Mouse (Mus musculus) stomach, embryonic 14.5 days (tissue): ENCODE measurements around the gene Six5. TPM values are rescaled to one million over a fixed set of nuclear protein-coding genes. Genes with fewer than 3 reads are reported as not detected.
A peak's percentile ranks its signal among the peaks of the same experiment; 100 is the strongest.

Experiments used
- ATAC-seq: fragments of 200-750 bp; cut with Nextera tagmentation; 2 replicates; pipeline ENCODE4 v1.8.0; 2017; ENCODE audit warnings: low read depth, moderate TSS enrichment; ENCODE audit not compliant: insufficient number of reproducible peaks, insufficient read depth, low FRiP score
- H3K27ac ChIP-seq: fragments of 300-500 bp; sonication (generic); 2 replicates; pipeline ENCODE4 v1.5.1; 2014; ENCODE audit warnings: mild to moderate bottlenecking, low read length, moderate library complexity, mixed read lengths
- H3K27me3 ChIP-seq: fragments of 300-500 bp; sonication (generic); 2 replicates; pipeline ENCODE4 v1.6.1; 2014; ENCODE audit warnings: low read length, control low read depth, mixed read lengths; ENCODE audit not compliant: control insufficient read depth, insufficient read depth
- H3K36me3 ChIP-seq: fragments of 300-500 bp; sonication (generic); 2 replicates; pipeline ENCODE4 v1.6.1; 2014; ENCODE audit warnings: mild to moderate bottlenecking, control low read depth, low read length, moderate library complexity, mixed read lengths; ENCODE audit not compliant: control insufficient read depth, insufficient read depth
- H3K4me1 ChIP-seq: fragments of 300-500 bp; sonication (generic); 2 replicates; pipeline ENCODE4 v1.6.1; 2014; ENCODE audit warnings: low read length, control low read depth, mixed read lengths; ENCODE audit not compliant: control insufficient read depth, insufficient read depth
- H3K4me2 ChIP-seq: fragments of 300-500 bp; sonication (generic); replicated peaks from 2 replicates; pipeline ENCODE4 v1.6.1; 2014; ENCODE audit warnings: low read depth, low read length, control low read depth
- H3K4me3 ChIP-seq: fragments of 300-500 bp; sonication (generic); 2 replicates; pipeline ENCODE4 v1.5.1; 2014; ENCODE audit warnings: low read depth, low read length, control low read depth
- H3K9ac ChIP-seq: fragments of 300-500 bp; sonication (generic); replicated peaks from 2 replicates; pipeline ENCODE4 v1.6.1; 2014; ENCODE audit warnings: low read depth, mild to moderate bottlenecking, control low read depth, low read length, moderate library complexity, mixed read lengths
- H3K9me3 ChIP-seq: fragments of 300-500 bp; sonication (generic); 2 replicates; pipeline ENCODE4 v1.6.1; 2016; ENCODE audit warnings: low read depth, low read length, control low read depth; ENCODE audit not compliant: control insufficient read depth
- WGBS: fragments of 180-500 bp; shearing (Covaris S2); extraction: QIAGEN DNeasy Blood & Tissue Kit; methylation state at CpG from one replicate; pipeline ENCODE4 v1.1.7; 2014; 5-methylcytosine and 5-hydroxymethylcytosine counted together
- polyA plus RNA-seq: library from polyadenylated mRNA; unstranded; fragments of >200 nt; fragmentation: Nextera tagmentation; extraction: Ambion mirVana; gene quantifications from 2 replicates; pipeline ENCODE4 v1.2.1, GENCODE M21; 2014

The Six5 gene
- polyA plus RNA-seq, 1 experiment from 2014 or later, result 17.4 TPM

GRCm38 (mm10) chr7:19127744-19128143 is 33.4 kb downstream of the Six5 start:
- Histone ChIP-seq H3K9me3 (no peaks in the 10 kb centered on the region), H3K27ac (no peak overlapping the region), H3K27me3 (no peaks in the 10 kb centered on the region), H3K4me2 (no peak overlapping the region), H3K36me3 (no peaks in the 10 kb centered on the region; the same call in 1 of the 2 replicates), H3K4me3 (no peak overlapping the region), H3K9ac (no peak overlapping the region), H3K4me1 (no peaks in the 10 kb centered on the region)
- ATAC-seq, result no peak
- WGBS, result 81% methylated on average over 5 of the region's 5 CpGs

DNA sequence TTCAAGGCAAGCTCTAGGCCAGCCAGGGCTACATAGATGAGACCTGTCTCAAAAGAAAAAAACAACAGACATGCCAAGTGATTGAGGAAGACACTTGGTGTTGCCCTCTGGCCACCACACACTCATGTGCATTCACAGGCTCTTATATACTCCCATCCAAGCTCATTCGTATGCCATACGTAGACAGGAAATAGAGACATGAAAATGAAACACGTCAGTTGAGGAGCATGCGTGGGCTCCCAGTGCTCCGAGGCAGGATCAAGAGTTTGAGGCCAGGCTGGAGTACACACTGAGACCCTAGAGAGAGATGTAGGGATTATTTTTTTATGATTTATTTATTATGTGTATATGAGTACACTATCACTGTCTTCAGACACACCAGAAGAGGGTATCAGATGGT is 35.0 kb downstream of the Six5 start:
- no peak overlapping the region for H3K9ac ChIP-seq
- H3K27ac ChIP-seq, result no peak overlapping the region
- H3K27me3 ChIP-seq, result no peaks in the 10 kb centered on the region
- H3K9me3 ChIP-seq, result no peaks in the 10 kb centered on the region
- no peak overlapping the region for H3K4me2 ChIP-seq
- no peak overlapping the region for H3K4me3 ChIP-seq
- H3K36me3 ChIP-seq, result no peaks in the 10 kb centered on the region; the same call in 1 of the 2 replicates
- no peak for ATAC-seq
- WGBS, result 93% methylated on average over 5 of the region's 5 CpGs
- no peaks in the 10 kb centered on the region for H3K4me1 ChIP-seq

- ATAC-seq, result no peak
- 26% methylated on average over 4 of the region's 4 CpGs for WGBS
- H3K27ac ChIP-seq, result peak overlapping the region; percentile 59; the same call in 1 of the 2 replicates
- H3K4me3 ChIP-seq, result peak overlapping the region; percentile 37; the same call in 1 of the 2 replicates
- no peak overlapping the region for H3K9ac ChIP-seq
- H3K9me3 ChIP-seq, result no peaks in the 10 kb centered on the region
- no peaks in the 10 kb centered on the region for H3K27me3 ChIP-seq
- peaks cover 5% of the 10 kb centered on the region for H3K36me3 ChIP-seq
- no peaks in the 10 kb centered on the region for H3K4me1 ChIP-seq
- peak overlapping the region; percentile 43 for H3K4me2 ChIP-seq
Measured at GRCm38 (mm10) chr7:19130657-19131056, 36.3 kb downstream of the Six5 start.

- Histone ChIP-seq H3K9me3 (no peaks in the 10 kb centered on the region), H3K4me3 (peak overlapping the region; percentile 37), H3K9ac (no peak overlapping the region), H3K27me3 (no peaks in the 10 kb centered on the region), H3K4me1 (no peaks in the 10 kb centered on the region), H3K27ac (peak overlapping the region; percentile 59; the same call in 1 of the 2 replicates), H3K4me2 (peak overlapping the region; percentile 59), H3K36me3 (peaks cover 13% of the 10 kb centered on the region)
- ATAC-seq, result peak; percentile 98
- WGBS, result 0% methylated on average over 39 of the region's 39 CpGs
Measured at GRCm38 (mm10) chr7:19131324-19131848, 37.0 kb downstream of the Six5 start.

- Histone ChIP-seq H3K9ac (no peak overlapping the region), H3K4me3 (no peak overlapping the region), H3K9me3 (no peaks in the 10 kb centered on the region), H3K4me2 (no peak overlapping the region), H3K4me1 (no peaks in the 10 kb centered on the region), H3K27ac (no peak overlapping the region), H3K36me3 (peaks cover 52% of the 10 kb centered on the region), H3K27me3 (no peaks in the 10 kb centered on the region)
- ATAC-seq, result no peak
- WGBS, result 94% methylated on average over 13 of the region's 13 CpGs
Measured at GRCm38 (mm10) chr7:19136168-19136567, 41.8 kb downstream of the Six5 start.

DNA sequence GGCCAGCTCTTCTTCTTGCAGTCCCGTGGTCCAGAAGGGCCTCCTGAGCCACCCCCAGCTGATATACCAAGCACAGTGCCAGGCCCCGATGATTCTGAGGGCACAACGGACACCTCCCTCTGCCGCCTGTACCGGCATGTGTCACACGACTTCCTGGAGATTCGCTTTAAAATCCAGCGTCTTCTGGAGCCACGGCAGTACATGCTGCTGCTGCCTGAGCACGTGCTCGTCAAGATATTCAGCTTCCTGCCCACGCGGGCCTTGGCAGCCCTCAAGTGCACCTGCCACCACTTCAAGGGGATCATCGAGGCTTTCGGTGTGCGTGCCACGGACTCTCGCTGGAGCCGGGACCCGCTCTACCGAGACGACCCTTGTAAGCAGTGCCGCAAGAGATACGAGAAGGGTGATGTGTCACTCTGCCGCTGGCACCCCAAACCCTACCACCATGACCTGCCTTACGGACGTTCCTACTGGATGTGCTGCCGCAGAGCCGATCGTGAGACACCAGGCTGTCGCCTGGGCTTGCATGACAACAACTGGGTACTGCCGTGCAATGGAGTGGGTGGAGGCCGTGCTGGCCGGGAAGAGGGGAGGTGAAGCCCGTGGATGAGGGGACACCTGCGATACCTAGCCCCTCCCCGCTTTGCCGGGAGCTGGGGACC is 42.4 kb downstream of the Six5 start:
- Histone ChIP-seq H3K36me3 (peaks cover 52% of the 10 kb centered on the region), H3K4me2 (no peak overlapping the region), H3K9ac (no peak overlapping the region), H3K4me3 (no peak overlapping the region), H3K4me1 (no peaks in the 10 kb centered on the region), H3K9me3 (no peaks in the 10 kb centered on the region), H3K27ac (no peak overlapping the region), H3K27me3 (no peaks in the 10 kb centered on the region)
- ATAC-seq, result no peak
- 94% methylated on average over 38 of the region's 38 CpGs for WGBS

DNA sequence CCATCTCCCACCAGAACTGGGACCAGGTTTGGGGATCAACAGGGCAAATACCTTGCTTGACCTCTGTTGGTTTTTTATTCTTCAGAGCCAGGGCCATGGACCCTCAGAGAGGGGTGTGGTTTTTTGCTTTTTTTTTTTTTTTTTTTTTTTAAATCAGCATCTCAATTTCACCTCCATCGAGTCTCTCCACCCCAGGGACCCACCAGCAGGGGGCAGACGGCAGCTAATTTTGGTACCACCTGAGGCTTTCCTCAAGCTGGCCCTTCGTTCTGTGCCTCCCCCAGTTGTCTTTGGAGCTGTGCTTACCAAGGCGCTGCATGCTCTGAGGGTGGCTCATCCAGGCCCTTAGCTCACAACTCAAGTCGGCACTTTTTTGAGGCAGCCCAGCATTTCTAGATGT is 43.0 kb downstream of the Six5 start:
- WGBS, result 42% methylated on average over 5 of the region's 5 CpGs
- no peaks in the 10 kb centered on the region for H3K9me3 ChIP-seq
- no peak overlapping the region for H3K4me2 ChIP-seq
- H3K27me3 ChIP-seq, result no peaks in the 10 kb centered on the region
- no peak overlapping the region for H3K4me3 ChIP-seq
- no peak overlapping the region for H3K9ac ChIP-seq
- no peaks in the 10 kb centered on the region for H3K4me1 ChIP-seq
- no peak for ATAC-seq
- peaks cover 52% of the 10 kb centered on the region for H3K36me3 ChIP-seq
- no peak overlapping the region for H3K27ac ChIP-seq

DNA sequence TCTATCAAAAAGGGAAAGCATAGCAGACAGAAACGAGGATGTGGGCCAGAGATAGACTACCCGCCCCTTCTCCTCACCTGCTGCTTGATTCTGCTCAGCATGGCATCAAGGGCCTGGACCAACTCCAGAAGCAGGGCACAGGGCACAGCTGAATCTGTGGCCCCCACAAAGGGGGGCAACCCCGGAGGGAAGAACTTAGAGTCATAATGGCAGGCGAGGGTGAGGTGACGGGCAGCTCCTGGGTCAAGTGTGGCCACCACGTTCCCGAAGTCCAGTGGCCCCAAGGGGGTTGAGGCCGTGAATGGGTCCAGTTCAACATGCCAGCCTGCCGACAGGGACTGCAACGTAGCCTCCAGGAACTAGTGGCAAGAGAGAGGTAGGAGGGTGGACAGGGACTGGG is 52.4 kb downstream of the Six5 start:
- WGBS, result 91% methylated on average over 10 of the region's 10 CpGs

More for the DNA sequence above, 52.4 kb downstream of the Six5 start:
- no peak overlapping the region for H3K4me2 ChIP-seq
- no peaks in the 10 kb centered on the region for H3K9me3 ChIP-seq
- peaks cover 4% of the 10 kb centered on the region for H3K36me3 ChIP-seq
- no peak for ATAC-seq
- no peak overlapping the region for H3K9ac ChIP-seq
- no peak overlapping the region for H3K27ac ChIP-seq
- H3K4me1 ChIP-seq, result peaks cover 13% of the 10 kb centered on the region; the same call in 1 of the 2 replicates
- no peaks in the 10 kb centered on the region for H3K27me3 ChIP-seq
- H3K4me3 ChIP-seq, result no peak overlapping the region
